Mouse (Mus musculus) neural tube, embryonic 13.5 days (tissue): ENCODE measurements at regions not wholly inside any gene's neighbourhood (a gene's known extent, or its start where the extent isn't known, plus 50 kb on each side); places are given as distances from the start of the nearest gene placed in this dataset.

ENCODE experiments used
- ATAC-seq: fragments of 200-750 bp; cut with Nextera tagmentation; 2 replicates; pipeline ENCODE4 v1.8.0; 2017; ENCODE audit warnings: low read depth, mild to moderate bottlenecking, moderate TSS enrichment, moderate library complexity
- H3K27ac ChIP-seq: fragments of 300-500 bp; sonication (generic); replicated peaks from 2 replicates; pipeline ENCODE4 v1.5.1; 2015; ENCODE audit warnings: moderate library complexity, mild to moderate bottlenecking, inconsistent platforms
- H3K27me3 ChIP-seq: fragments of 300-500 bp; sonication (generic); 2 replicates; pipeline ENCODE4 v1.6.1; 2015; ENCODE audit warnings: mild to moderate bottlenecking, inconsistent platforms
- H3K36me3 ChIP-seq: fragments of 300-500 bp; sonication (generic); 2 replicates; pipeline ENCODE4 v1.6.1; 2015; ENCODE audit warnings: mild to moderate bottlenecking, inconsistent platforms
- H3K4me1 ChIP-seq: fragments of 300-500 bp; sonication (generic); replicated peaks from 2 replicates; pipeline ENCODE4 v1.6.1; 2015; ENCODE audit warnings: inconsistent platforms
- H3K4me2 ChIP-seq: fragments of 300-500 bp; sonication (generic); 2 replicates; pipeline ENCODE4 v1.6.1; 2015; ENCODE audit warnings: inconsistent platforms, mild to moderate bottlenecking, moderate library complexity
- H3K4me3 ChIP-seq: fragments of 300-500 bp; sonication (generic); 2 replicates; pipeline ENCODE4 v1.5.1; 2015; ENCODE audit warnings: mild to moderate bottlenecking, inconsistent platforms
- H3K9ac ChIP-seq: fragments of 300-500 bp; sonication (generic); 2 replicates; pipeline ENCODE4 v1.6.1; 2015; ENCODE audit warnings: moderate library complexity, mild to moderate bottlenecking, inconsistent platforms
- H3K9me3 ChIP-seq: fragments of 300-500 bp; sonication (generic); 2 replicates; pipeline ENCODE4 v1.6.1; 2016; ENCODE audit warnings: inconsistent platforms
- WGBS: fragments of 180-500 bp; shearing (Covaris S2); methylation state at CpG from one replicate; pipeline ENCODE4 v1.1.7; 2015; 5-methylcytosine and 5-hydroxymethylcytosine counted together

DNA sequence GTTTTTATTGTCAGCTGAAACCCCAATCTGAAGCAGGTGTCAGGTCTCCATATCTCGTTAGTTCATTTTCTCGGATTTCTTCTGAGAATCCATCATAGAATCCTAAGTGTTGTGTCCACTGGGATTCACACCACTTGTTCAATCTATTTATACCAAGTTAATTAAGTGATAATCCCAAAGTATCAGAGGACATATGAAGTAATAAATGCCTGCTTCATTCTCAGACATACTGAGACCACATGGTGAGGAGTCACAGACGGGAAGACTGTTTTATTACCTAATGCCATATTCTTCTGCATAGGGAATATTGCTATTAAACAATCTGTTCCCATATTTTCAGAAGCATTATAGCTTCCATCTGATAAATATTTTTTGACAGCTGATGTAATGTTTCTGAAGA, 863.5 kb downstream of the Pdha2 start:
- Histone ChIP-seq H3K27me3 (no peaks in the 10 kb centered on the region), H3K9ac (no peak overlapping the region), H3K4me1 (no peaks in the 10 kb centered on the region), H3K4me3 (no peak overlapping the region), H3K27ac (no peak overlapping the region), H3K36me3 (no peaks in the 10 kb centered on the region), H3K9me3 (no peaks in the 10 kb centered on the region), H3K4me2 (no peak overlapping the region)
- ATAC-seq = no peak
- 33% methylated on average over 3 of the region's 3 CpGs for WGBS

DNA sequence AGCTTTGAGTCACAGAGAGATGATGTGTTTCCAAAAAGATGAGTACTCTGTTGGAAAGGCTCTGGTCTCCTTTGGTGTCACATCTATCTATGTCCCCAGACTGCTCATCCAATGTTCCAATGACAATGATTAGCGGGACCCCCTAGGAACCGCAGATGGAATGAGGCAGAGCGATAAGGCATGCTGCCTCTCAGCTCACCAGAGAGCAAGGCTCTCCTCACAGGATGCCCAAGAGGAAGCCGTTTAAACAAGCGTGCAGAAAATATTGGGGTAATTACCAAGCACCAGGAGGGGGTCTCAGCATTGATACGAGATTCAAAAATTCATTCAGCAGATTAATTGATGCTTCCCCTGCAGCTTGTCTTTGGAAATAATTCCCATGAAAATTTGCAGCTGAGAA, 871.5 kb downstream of the Pdha2 start:
- no peaks in the 10 kb centered on the region for H3K27me3 ChIP-seq
- H3K27ac ChIP-seq = 0 out of 2 replicates have a peak overlapping the region, but pooled peaks have one; percentile 18
- H3K4me3 ChIP-seq = no peak overlapping the region
- WGBS = 57% methylated on average over 6 of the region's 6 CpGs
- no peaks in the 10 kb centered on the region for H3K36me3 ChIP-seq
- ATAC-seq = no peak
- H3K4me2 ChIP-seq = no peak overlapping the region
- H3K4me1 ChIP-seq = peaks cover 8% of the 10 kb centered on the region; the same call in 1 of the 2 replicates
- no peak overlapping the region for H3K9ac ChIP-seq
- H3K9me3 ChIP-seq = no peaks in the 10 kb centered on the region

DNA sequence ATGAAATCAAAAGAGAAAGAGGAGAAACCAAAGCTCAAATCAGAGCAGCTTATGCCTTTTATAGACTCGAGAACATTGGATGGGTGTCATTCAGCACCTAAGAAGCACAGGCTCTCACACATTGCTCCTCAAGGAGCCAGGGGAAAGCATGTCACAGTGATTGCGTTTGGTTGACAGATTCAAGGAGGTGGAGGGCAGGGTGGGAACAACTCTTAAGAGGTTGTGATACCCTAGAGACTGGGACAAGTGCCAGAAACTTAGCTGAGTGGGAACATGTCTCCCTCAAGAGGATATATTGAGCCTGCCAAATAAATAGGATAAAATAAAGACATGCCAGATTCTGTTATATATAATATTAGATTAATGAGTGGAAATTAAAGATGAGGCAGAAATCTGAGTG, 898.4 kb downstream of the Pdha2 start:
- H3K9me3 ChIP-seq = no peaks in the 10 kb centered on the region
- no peaks in the 10 kb centered on the region for H3K36me3 ChIP-seq
- H3K9ac ChIP-seq = no peak overlapping the region
- no peak overlapping the region for H3K4me3 ChIP-seq
- 65% methylated on average over 2 of the region's 2 CpGs for WGBS
- H3K27me3 ChIP-seq = no peaks in the 10 kb centered on the region
- H3K4me2 ChIP-seq = no peak overlapping the region
- H3K27ac ChIP-seq = no peak overlapping the region
- H3K4me1 ChIP-seq = no peaks in the 10 kb centered on the region
- ATAC-seq = no peak

DNA sequence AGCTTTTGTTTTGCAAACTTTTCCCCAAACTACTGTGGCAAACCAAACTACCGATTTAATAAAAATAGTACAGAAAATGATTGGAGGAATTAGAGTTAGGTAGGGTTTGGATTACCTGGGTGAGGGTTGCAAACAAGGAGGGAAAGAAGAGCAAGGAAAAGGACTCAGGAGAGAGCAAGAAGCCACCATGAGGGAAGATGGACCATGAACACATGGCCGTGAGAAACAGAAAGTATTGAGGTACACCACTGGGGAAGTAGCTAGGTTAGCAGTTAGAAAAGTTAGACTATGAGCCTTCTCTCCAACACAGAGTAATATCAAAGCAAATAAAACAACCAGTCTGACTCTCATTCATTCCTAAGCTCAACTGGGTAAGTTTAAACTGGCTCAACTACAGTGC, 912.8 kb downstream of the Pdha2 start:
- Histone ChIP-seq H3K36me3 (no peaks in the 10 kb centered on the region), H3K4me3 (no peak overlapping the region), H3K4me2 (no peak overlapping the region), H3K9ac (no peak overlapping the region), H3K27me3 (no peaks in the 10 kb centered on the region), H3K4me1 (no peaks in the 10 kb centered on the region), H3K27ac (no peak overlapping the region), H3K9me3 (no peaks in the 10 kb centered on the region)
- no peak for ATAC-seq
- WGBS = 88% methylated on average over 2 of the region's 2 CpGs
